10 mouse cellular contexts compared by ENCODE assay signal in genomic region chr5:13527037-13527464, GRCm38 (mm10).
A peak's percentile ranks its signal among the peaks of the same experiment; 100 is the strongest.
DNase-seq lines count a peak whose midpoint lies in the region; ATAC-seq and TF ChIP-seq lines count a peak whose summit lies in the region.
"Had no signal": no experiment of that assay in that cellular context is flagged by ENCODE, and none has a peak within 500 bp of the region (broad histone marks: within the 10 kb centered on the region; RNA-seq: fewer than 3 reads in every experiment).

No protein-coding gene starts in this region.

- no peak overlapping the region; the same call in 1 of the 2 replicates for H3K27ac ChIP-seq in forebrain, embryonic 14.5 days (ENCODE audit: low read depth, low read length)
- no peak overlapping the region for H3K27ac ChIP-seq in forebrain, embryonic 12.5 days
- peak overlapping the region; percentile 49 for H3K27ac ChIP-seq in heart, postnatal 0 days (ENCODE audit: low read depth)
- H3K27ac ChIP-seq in olfactory bulb, adult 2 months (ENCODE audit: insufficient read depth, low read depth, low read length): peak overlapping the region; percentile 40; the same call in 1 of the 2 replicates
- H3K27ac ChIP-seq: intestine, embryonic 15.5 days had no signal

- H3K4me3 ChIP-seq in forebrain, embryonic 14.5 days (ENCODE audit: low read depth, low read length): no peak overlapping the region
- H3K4me3 ChIP-seq in forebrain, embryonic 12.5 days (replicated peaks): no peak overlapping the region
- no peak overlapping the region for H3K4me3 ChIP-seq in heart, postnatal 0 days (ENCODE audit: low read depth, low read length)
- no peak overlapping the region for H3K4me3 ChIP-seq in olfactory bulb, adult 2 months (ENCODE audit: insufficient read depth, low read depth, low read length)
- H3K4me3 ChIP-seq: intestine, embryonic 15.5 days had no signal

- TF ChIP-seq POLR2A in olfactory bulb, adult 2 months (IDR thresholded peaks at IDR 0.05; ENCODE audit: insufficient read depth, low read depth, low read length): no peak

- H3K27me3 ChIP-seq in forebrain, embryonic 14.5 days (replicated peaks; ENCODE audit: control insufficient read depth, insufficient read depth, low read length): no peaks in the 10 kb centered on the region
- 0 out of 2 replicates have a peak, but pooled peaks cover 5% of the 10 kb centered on the region for H3K27me3 ChIP-seq in forebrain, embryonic 12.5 days
- no peaks in the 10 kb centered on the region for H3K27me3 ChIP-seq in heart, postnatal 0 days (ENCODE audit: control insufficient read depth, insufficient read depth, low read length)
- H3K27me3 ChIP-seq: intestine, embryonic 15.5 days had no signal

- no peak overlapping the region for H3K9ac ChIP-seq in forebrain, embryonic 14.5 days (ENCODE audit: low read length)
- no peak overlapping the region for H3K9ac ChIP-seq in forebrain, embryonic 12.5 days
- H3K9ac ChIP-seq in heart, postnatal 0 days (replicated peaks; ENCODE audit: low read depth, low read length): no peak overlapping the region
- H3K9ac ChIP-seq: intestine, embryonic 15.5 days had no signal

- H3K4me1 ChIP-seq in forebrain, embryonic 14.5 days (ENCODE audit: control insufficient read depth, insufficient read depth, low read length): peaks cover 5% of the 10 kb centered on the region; the same call in 1 of the 2 replicates
- peaks cover 8% of the 10 kb centered on the region for H3K4me1 ChIP-seq in forebrain, embryonic 12.5 days
- 0 out of 2 replicates have a peak, but pooled peaks cover 4% of the 10 kb centered on the region for H3K4me1 ChIP-seq in heart, postnatal 0 days (ENCODE audit: control insufficient read depth, insufficient read depth)
- H3K4me1 ChIP-seq in olfactory bulb, adult 2 months (ENCODE audit: control insufficient read depth, insufficient read depth, low read length): no peaks in the 10 kb centered on the region
- H3K4me1 ChIP-seq: intestine, embryonic 15.5 days had no signal

- DNase-seq in forebrain, embryonic 14.5 days (ENCODE audit: low spot score): peak; percentile 29
- peak; percentile 4 for DNase-seq in retina, postnatal 1 day
- DNase-seq in retina, embryonic 14.5 days (ENCODE audit: low spot score): no peak
- DNase-seq in heart, postnatal 0 days (ENCODE audit: low spot score): peak; percentile 50
- no peak for DNase-seq in urinary bladder, adult 2 months (ENCODE audit: low spot score)
- DNase-seq: adrenal gland, postnatal 10 days had no signal

- H3K9me3 ChIP-seq in forebrain, embryonic 14.5 days (replicated peaks; ENCODE audit: control insufficient read depth, low read length): no peaks in the 10 kb centered on the region
- H3K9me3 ChIP-seq in forebrain, embryonic 12.5 days: no peaks in the 10 kb centered on the region
- H3K9me3 ChIP-seq in heart, postnatal 0 days (replicated peaks; ENCODE audit: control insufficient read depth, low read length): no peaks in the 10 kb centered on the region
- H3K9me3 ChIP-seq: intestine, embryonic 15.5 days had no signal

- TF ChIP-seq EP300 in heart, postnatal 0 days (IDR thresholded peaks at IDR 0.05; ENCODE audit: low read depth): no peak

- H3K36me3 ChIP-seq in forebrain, embryonic 14.5 days (ENCODE audit: control insufficient read depth, insufficient read depth, low read length): no peaks in the 10 kb centered on the region
- H3K36me3 ChIP-seq in forebrain, embryonic 12.5 days (replicated peaks): no peaks in the 10 kb centered on the region
- no peaks in the 10 kb centered on the region for H3K36me3 ChIP-seq in heart, postnatal 0 days (replicated peaks; ENCODE audit: control insufficient read depth, insufficient read depth, low read length)
- H3K36me3 ChIP-seq: intestine, embryonic 15.5 days had no signal

- WGBS in forebrain, embryonic 14.5 days: 2% methylated on average over 7 of the region's 7 CpGs
- WGBS in forebrain, embryonic 12.5 days: 2% methylated on average over 7 of the region's 7 CpGs
- WGBS in heart, postnatal 0 days: 29% methylated on average over 7 of the region's 7 CpGs
- WGBS in olfactory bulb, adult 2 months: 22% methylated on average over 7 of the region's 7 CpGs

- no peak for TF ChIP-seq CTCF in heart, postnatal 0 days (IDR thresholded peaks at IDR 0.05; ENCODE audit: low read depth)
- TF ChIP-seq CTCF in olfactory bulb, adult 2 months (IDR thresholded peaks at IDR 0.05; ENCODE audit: insufficient read depth, low read depth, low read length): no peak

- H3K4me2 ChIP-seq in forebrain, embryonic 14.5 days (ENCODE audit: low read length): no peak overlapping the region
- no peak overlapping the region for H3K4me2 ChIP-seq in forebrain, embryonic 12.5 days
- 0 out of 2 replicates have a peak overlapping the region, but pooled peaks have one; percentile 33 for H3K4me2 ChIP-seq in heart, postnatal 0 days (ENCODE audit: low read depth, low read length)
- H3K4me2 ChIP-seq: intestine, embryonic 15.5 days had no signal

- ATAC-seq in forebrain, embryonic 14.5 days: peak; percentile 59
- no peak for ATAC-seq in forebrain, embryonic 12.5 days (ENCODE audit: low FRiP score)
- ATAC-seq in heart, postnatal 0 days (ENCODE audit: insufficient read depth, low read depth): peak; percentile 63; the same call in 1 of the 2 replicates
- no peak for ATAC-seq in activated CD4-positive, CD25-positive, alpha-beta regulatory T cell, adult 4 months
- ATAC-seq: intestine, embryonic 15.5 days had no signal

Comparison
In these comparisons a context has a peak if more than half of its experiments do, and no peak if none do; other contexts are left out.
1. ATAC-seq: peak in forebrain, embryonic 14.5 days (single experiment) and heart, postnatal 0 days (single experiment); none in forebrain, embryonic 12.5 days (single experiment) and activated CD4-positive, CD25-positive, alpha-beta regulatory T cell, adult 4 months (single experiment).
2. DNase-seq: peak in forebrain, embryonic 14.5 days (single experiment), retina, postnatal 1 day (single experiment) and heart, postnatal 0 days (single experiment); none in retina, embryonic 14.5 days (single experiment) and urinary bladder, adult 2 months (single experiment).
3. H3K27ac ChIP-seq: peak in heart, postnatal 0 days (single experiment) and olfactory bulb, adult 2 months (single experiment); none in forebrain, embryonic 14.5 days (single experiment) and forebrain, embryonic 12.5 days (single experiment).